Mouse (Mus musculus) stomach, embryonic 15.5 days (tissue): ENCODE measurements around the gene Atp5d. TPM values are rescaled to one million over a fixed set of nuclear protein-coding genes. Genes with fewer than 3 reads are reported as not detected.

Experiments
- ATAC-seq: fragments of 200-750 bp; cut with Nextera tagmentation; 2 replicates; pipeline ENCODE4 v1.8.0; 2017; ENCODE audit warnings: low read depth, moderate number of reproducible peaks, moderate TSS enrichment; ENCODE audit not compliant: insufficient read depth, low FRiP score
- H3K27ac ChIP-seq: fragments of 300-500 bp; sonication (generic); 2 replicates; pipeline ENCODE4 v1.5.1; 2015; ENCODE audit warnings: mild to moderate bottlenecking, inconsistent platforms
- H3K27me3 ChIP-seq: fragments of 300-500 bp; sonication (generic); replicated peaks from 2 replicates; pipeline ENCODE4 v1.6.1; 2015; ENCODE audit warnings: inconsistent platforms
- H3K36me3 ChIP-seq: fragments of 300-500 bp; sonication (generic); 2 replicates; pipeline ENCODE4 v1.6.1; 2015; ENCODE audit warnings: inconsistent platforms
- H3K4me1 ChIP-seq: fragments of 300-500 bp; sonication (generic); 2 replicates; pipeline ENCODE4 v1.6.1; 2015; ENCODE audit warnings: inconsistent platforms
- H3K4me2 ChIP-seq: fragments of 300-500 bp; sonication (generic); 2 replicates; pipeline ENCODE4 v1.6.1; 2015; ENCODE audit warnings: mild to moderate bottlenecking, inconsistent platforms
- H3K4me3 ChIP-seq: fragments of 300-500 bp; sonication (generic); replicated peaks from 2 replicates; pipeline ENCODE4 v1.5.1; 2015; ENCODE audit warnings: inconsistent platforms
- H3K9ac ChIP-seq: fragments of 300-500 bp; sonication (generic); 2 replicates; pipeline ENCODE4 v1.6.1; 2015; ENCODE audit warnings: inconsistent platforms
- H3K9me3 ChIP-seq: fragments of 300-500 bp; sonication (generic); 2 replicates; pipeline ENCODE4 v1.6.1; 2016; ENCODE audit warnings: inconsistent platforms
- WGBS: fragments of 180-500 bp; shearing (Covaris S2); methylation state at CpG from one replicate; pipeline ENCODE4 v1.1.7; 2015; 5-methylcytosine and 5-hydroxymethylcytosine counted together
- polyA plus RNA-seq: library from polyadenylated mRNA; unstranded; fragments of >200 nt; fragmentation: Nextera tagmentation; extraction: Ambion mirVana; gene quantifications from 2 replicates; pipeline ENCODE4 v1.2.1, GENCODE M21; 2015

Gene Atp5d
- polyA plus RNA-seq, 1 experiment from 2014 or later, result 602 TPM

- 87% methylated on average over 1 of the region's 1 CpGs for WGBS
- H3K27me3 ChIP-seq, result peaks cover 16% of the 10 kb centered on the region
- peaks cover 52% of the 10 kb centered on the region for H3K4me1 ChIP-seq
- no peaks in the 10 kb centered on the region for H3K9me3 ChIP-seq
- H3K9ac ChIP-seq, result no peak overlapping the region
- no peak overlapping the region for H3K4me3 ChIP-seq
- ATAC-seq, result no peak
- H3K27ac ChIP-seq, result no peak overlapping the region
- peaks cover 19% of the 10 kb centered on the region for H3K36me3 ChIP-seq
- no peak overlapping the region for H3K4me2 ChIP-seq
Measured at GRCm38 (mm10) chr10:80135641-80136040, 2.8 kb upstream of the Atp5d start.

- Histone ChIP-seq H3K36me3 (peaks cover 11% of the 10 kb centered on the region), H3K9me3 (no peaks in the 10 kb centered on the region), H3K9ac (no peak overlapping the region), H3K4me2 (peak overlapping the region; percentile 99), H3K27ac (peak overlapping the region; percentile 69; the same call in 1 of the 2 replicates), H3K4me3 (peak overlapping the region; percentile 63), H3K4me1 (peaks cover 44% of the 10 kb centered on the region), H3K27me3 (peaks cover 16% of the 10 kb centered on the region)
- no peak for ATAC-seq
- 17% methylated on average over 46 of the region's 49 CpGs for WGBS
Measured at GRCm38 (mm10) chr10:80136179-80136951, 2.1 kb upstream of the Atp5d start.

- no peak overlapping the region for H3K9ac ChIP-seq
- H3K27me3 ChIP-seq, result peaks cover 16% of the 10 kb centered on the region
- peaks cover 37% of the 10 kb centered on the region for H3K4me1 ChIP-seq
Measured at GRCm38 (mm10) chr10:80136952-80137625, 1.3 kb upstream of the Atp5d start.

GRCm38 (mm10) chr10:80137626-80138552, 543 bp upstream of the Atp5d start:
- H3K27me3 ChIP-seq, result peaks cover 16% of the 10 kb centered on the region
- H3K36me3 ChIP-seq, result no peaks in the 10 kb centered on the region
- H3K4me2 ChIP-seq, result peak overlapping the region; percentile 99
- WGBS, result 7% methylated on average over 30 of the region's 33 CpGs
- peak overlapping the region; percentile 63 for H3K4me3 ChIP-seq
- H3K9ac ChIP-seq, result peak overlapping the region; percentile 65; the same call in 1 of the 2 replicates
- no peaks in the 10 kb centered on the region for H3K9me3 ChIP-seq
- ATAC-seq, result no peak
- peaks cover 39% of the 10 kb centered on the region for H3K4me1 ChIP-seq
- H3K27ac ChIP-seq, result peak overlapping the region; percentile 75

More at GRCm38 (mm10) chr10:80136952-80137625, 1.3 kb upstream of the Atp5d start:
- peak overlapping the region; percentile 99 for H3K4me2 ChIP-seq
- no peaks in the 10 kb centered on the region for H3K9me3 ChIP-seq
- H3K27ac ChIP-seq, result peak overlapping the region; percentile 69
- ATAC-seq, result no peak
- peak overlapping the region; percentile 63 for H3K4me3 ChIP-seq
- WGBS, result 5% methylated on average over 29 of the region's 29 CpGs
- H3K36me3 ChIP-seq, result peaks cover 5% of the 10 kb centered on the region

DNA sequence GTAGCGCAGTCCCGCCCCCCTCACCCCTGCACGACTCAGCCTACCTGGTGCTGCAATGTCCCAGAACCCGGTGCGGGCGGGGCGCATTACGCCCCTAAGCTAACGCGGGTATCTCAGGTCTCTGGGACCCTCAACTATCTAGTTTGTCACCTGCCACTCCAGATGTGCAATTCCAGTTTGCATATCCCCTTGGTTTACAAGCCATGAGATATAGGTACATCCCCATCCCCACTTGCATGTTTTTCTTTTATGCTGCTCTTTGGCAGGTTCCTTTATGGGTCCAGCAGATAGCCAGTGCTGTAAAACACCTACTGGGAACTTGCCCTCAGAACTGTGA, 975 bp downstream of the Atp5d start:
- H3K4me3 ChIP-seq, result peak overlapping the region; percentile 63
- peaks cover 46% of the 10 kb centered on the region for H3K4me1 ChIP-seq
- H3K36me3 ChIP-seq, result peaks cover 6% of the 10 kb centered on the region
- peak overlapping the region; percentile 99 for H3K4me2 ChIP-seq
- H3K27ac ChIP-seq, result peak overlapping the region; percentile 75
- peak; percentile 0; the same call in 1 of the 2 replicates for ATAC-seq
- H3K27me3 ChIP-seq, result peaks cover 16% of the 10 kb centered on the region
- no peaks in the 10 kb centered on the region for H3K9me3 ChIP-seq
- 2% methylated on average over 9 of the region's 10 CpGs for WGBS
- peak overlapping the region; percentile 65 for H3K9ac ChIP-seq

- peaks cover 16% of the 10 kb centered on the region for H3K27me3 ChIP-seq
- H3K27ac ChIP-seq, result peak overlapping the region; percentile 84; the same call in 1 of the 2 replicates
- H3K36me3 ChIP-seq, result peaks cover 9% of the 10 kb centered on the region
- H3K4me2 ChIP-seq, result no peak overlapping the region; the same call in 1 of the 2 replicates
- H3K4me1 ChIP-seq, result peaks cover 46% of the 10 kb centered on the region
- no peaks in the 10 kb centered on the region for H3K9me3 ChIP-seq
- H3K4me3 ChIP-seq, result no peak overlapping the region
- no peak overlapping the region for H3K9ac ChIP-seq
- 75% methylated on average over 11 of the region's 11 CpGs for WGBS
- ATAC-seq, result no peak
Measured at GRCm38 (mm10) chr10:80139975-80140665, 1.7 kb downstream of the Atp5d start.

DNA sequence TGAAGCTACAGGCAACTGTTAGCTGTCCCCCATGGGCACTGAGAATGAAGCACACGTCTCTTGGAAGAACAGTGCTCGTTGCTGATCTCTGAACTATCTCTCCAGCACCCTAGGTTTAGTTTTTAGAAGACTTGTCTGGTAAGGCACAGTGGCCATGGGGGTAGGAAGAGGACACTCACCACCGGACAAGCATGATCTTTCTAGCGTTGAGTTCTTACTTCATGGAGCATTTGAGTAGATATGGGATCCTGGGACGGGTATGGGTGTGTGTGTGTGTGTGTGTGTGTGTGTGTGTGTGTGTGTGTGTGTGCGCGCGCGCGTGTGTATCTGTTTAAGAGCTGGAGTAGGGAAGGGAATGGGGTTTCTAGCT, 2.2 kb downstream of the Atp5d start, which contains the start of gene Cbarp:
Gene Cbarp, minus strand, starts transcription at position 170 of the 370 bp plus-strand sequence.
- Histone ChIP-seq H3K27me3 (peaks cover 16% of the 10 kb centered on the region), H3K36me3 (peaks cover 9% of the 10 kb centered on the region), H3K27ac (peak within 1 kb of the TSS; percentile 84), H3K4me2 (peak within 1 kb of the TSS; percentile 99), H3K4me3 (peak within 1 kb of the TSS; percentile 69), H3K9ac (no peak within 1 kb of the TSS), H3K9me3 (no peaks in the 10 kb centered on the region), H3K4me1 (peaks cover 48% of the 10 kb centered on the region)
- 68% methylated on average over 10 of the region's 10 CpGs for WGBS
- no peak for ATAC-seq

GRCm38 (mm10) chr10:80141243-80141642, 2.8 kb downstream of the Atp5d start:
- WGBS, result 0% methylated on average over 29 of the region's 29 CpGs

DNA sequence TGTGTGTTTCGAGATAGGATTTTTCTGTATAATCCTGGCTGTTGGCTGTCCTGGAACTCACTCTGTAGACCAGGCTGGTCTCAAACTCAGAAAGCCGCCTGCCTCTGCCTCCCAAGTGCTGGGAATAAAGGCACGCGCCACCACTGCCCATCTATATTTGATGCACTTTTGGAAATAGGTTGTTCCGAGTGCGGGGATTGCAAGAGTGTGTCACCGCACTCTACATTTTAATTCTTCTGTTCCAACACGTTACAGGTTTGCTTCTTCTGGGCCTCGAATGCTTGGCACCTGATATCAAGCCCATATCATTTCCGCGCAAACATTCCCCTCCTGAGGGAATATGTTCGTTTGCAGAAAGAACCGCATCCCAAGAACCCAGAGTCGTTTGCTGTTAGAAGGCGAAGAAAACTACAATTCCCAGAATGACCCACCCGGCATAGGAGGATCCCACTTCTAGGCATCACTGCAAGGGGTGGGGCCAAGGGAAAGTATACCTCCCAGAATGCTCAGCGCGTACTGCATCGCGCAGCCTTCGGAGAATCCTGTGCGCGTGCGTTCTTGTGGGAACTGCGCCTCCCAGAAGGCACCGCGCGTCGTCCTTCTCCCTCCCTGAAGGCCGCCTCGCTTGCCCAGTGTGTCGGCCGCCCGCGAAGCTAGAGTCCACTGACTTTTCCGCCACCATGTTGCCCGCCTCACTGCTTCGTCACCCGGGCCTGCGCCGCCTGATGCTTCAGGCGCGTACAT, 3.5 kb downstream of the Atp5d start:
- peak overlapping the region; percentile 83 for H3K9ac ChIP-seq
- peaks cover 9% of the 10 kb centered on the region for H3K36me3 ChIP-seq
- peak overlapping the region; percentile 69 for H3K4me3 ChIP-seq
- H3K4me1 ChIP-seq, result peaks cover 57% of the 10 kb centered on the region
- ATAC-seq, result peak; percentile 85
- peak overlapping the region; percentile 89 for H3K27ac ChIP-seq
- under 1% methylated on average over 43 of the region's 43 CpGs for WGBS
- peak overlapping the region; percentile 78 for H3K4me2 ChIP-seq
- no peaks in the 10 kb centered on the region for H3K9me3 ChIP-seq
- peaks cover 12% of the 10 kb centered on the region for H3K27me3 ChIP-seq

More at GRCm38 (mm10) chr10:80141243-80141642, 2.8 kb downstream of the Atp5d start:
- Histone ChIP-seq H3K9ac (no peak overlapping the region), H3K9me3 (no peaks in the 10 kb centered on the region), H3K4me3 (peak overlapping the region; percentile 69), H3K4me1 (peaks cover 54% of the 10 kb centered on the region), H3K27me3 (peaks cover 16% of the 10 kb centered on the region), H3K27ac (peak overlapping the region; percentile 84), H3K36me3 (peaks cover 9% of the 10 kb centered on the region), H3K4me2 (peak overlapping the region; percentile 78)
- ATAC-seq, result peak; percentile 70

DNA sequence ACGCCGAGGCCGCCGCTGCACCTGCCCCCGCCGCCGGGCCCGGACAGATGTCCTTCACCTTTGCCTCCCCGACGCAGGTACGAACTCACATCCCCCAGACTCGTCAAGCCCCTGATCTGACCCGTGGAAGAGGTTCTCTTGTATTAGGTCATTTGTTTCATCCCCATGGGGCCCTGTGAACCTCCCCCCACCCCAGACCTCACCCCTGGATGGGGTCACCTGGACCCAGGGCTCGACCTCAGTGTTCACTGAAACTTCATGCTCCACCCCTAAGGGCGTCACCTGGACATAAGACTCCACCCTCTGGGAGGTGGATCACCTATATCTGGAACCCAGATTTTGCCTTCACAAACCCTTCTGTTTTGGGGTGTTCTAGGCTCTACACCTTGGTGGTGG, 4.1 kb downstream of the Atp5d start:
- H3K9me3 ChIP-seq, result no peaks in the 10 kb centered on the region

More for the DNA sequence above, 4.1 kb downstream of the Atp5d start:
- H3K9ac ChIP-seq, result peak overlapping the region; percentile 83
- peak overlapping the region; percentile 78 for H3K4me2 ChIP-seq
- peak overlapping the region; percentile 69 for H3K4me3 ChIP-seq
- peak overlapping the region; percentile 89 for H3K27ac ChIP-seq
- 0% methylated on average over 15 of the region's 15 CpGs for WGBS
- H3K4me1 ChIP-seq, result peaks cover 57% of the 10 kb centered on the region
- peaks cover 9% of the 10 kb centered on the region for H3K36me3 ChIP-seq
- ATAC-seq, result peak; percentile 4; the same call in 1 of the 2 replicates
- 0 out of 2 replicates have a peak, but pooled peaks cover 8% of the 10 kb centered on the region for H3K27me3 ChIP-seq
